Mouse (Mus musculus): ENCODE measurements around the gene Rps6ka6. TPM values are rescaled to one million over a fixed set of nuclear protein-coding genes. Genes with fewer than 3 reads are reported as not detected.

The Rps6ka6 gene
- 1 to 10 TPM; 5.5 to 5.6 TPM for total RNA-seq (2021)

GRCm38 (mm10) chrX:111537859-111538258 lies at the start of gene Rps6ka6:
Gene Rps6ka6 (minus strand): TSS chrX:111537959.
- no peak for DNase-seq (ENCODE audit: extremely low spot score in 1 of 2, low spot score in 1 of 2)

- DNase-seq (ENCODE audit: extremely low spot score in 1 of 2, low spot score in 1 of 2) = no peak
Measured at GRCm38 (mm10) chrX:111577044-111577443, 39.3 kb upstream of the Rps6ka6 start.

- no peak for DNase-seq (ENCODE audit: extremely low spot score in 1 of 2, low spot score in 1 of 2)
Measured at GRCm38 (mm10) chrX:111518206-111518605, 19.6 kb downstream of the Rps6ka6 start.

GRCm38 (mm10) chrX:111463565-111464093 lies 74.1 kb downstream of the Rps6ka6 start:
- DNase-seq (ENCODE audit: extremely low spot score in 1 of 2, low spot score in 1 of 2) = no peak

GRCm38 (mm10) chrX:111462833-111463564 lies 74.8 kb downstream of the Rps6ka6 start:
- peak; percentile 33 to 40 for DNase-seq (ENCODE audit: extremely low spot score in 1 of 2, low spot score in 1 of 2)

- DNase-seq (ENCODE audit: extremely low spot score in 1 of 2, low spot score in 1 of 2) = peak in 1 of 2 experiments; percentile 3
Measured at GRCm38 (mm10) chrX:111462495-111462832, 75.3 kb downstream of the Rps6ka6 start.

- no peak for DNase-seq (ENCODE audit: extremely low spot score in 1 of 2, low spot score in 1 of 2)
Measured at GRCm38 (mm10) chrX:111462092-111462491, 75.7 kb downstream of the Rps6ka6 start.

- no peak for DNase-seq (ENCODE audit: extremely low spot score in 1 of 2, low spot score in 1 of 2)
Measured at GRCm38 (mm10) chrX:111460166-111460565, 77.6 kb downstream of the Rps6ka6 start.

- no peak for DNase-seq (ENCODE audit: extremely low spot score in 1 of 2, low spot score in 1 of 2)
Measured at GRCm38 (mm10) chrX:111436571-111436970, 101.2 kb downstream of the Rps6ka6 start.

- no peak for DNase-seq (ENCODE audit: extremely low spot score in 1 of 2, low spot score in 1 of 2)
Measured at GRCm38 (mm10) chrX:111414775-111415174, 123.0 kb downstream of the Rps6ka6 start.

- no peak for DNase-seq (ENCODE audit: extremely low spot score in 1 of 2, low spot score in 1 of 2)
Measured at GRCm38 (mm10) chrX:111404816-111405215, 132.9 kb downstream of the Rps6ka6 start.

GRCm38 (mm10) chrX:111377020-111377419 lies 160.7 kb downstream of the Rps6ka6 start:
- DNase-seq (ENCODE audit: extremely low spot score in 1 of 2, low spot score in 1 of 2) = no peak

- DNase-seq (ENCODE audit: extremely low spot score in 1 of 2, low spot score in 1 of 2) = no peak
Measured at GRCm38 (mm10) chrX:111374177-111374576, 163.6 kb downstream of the Rps6ka6 start.

Other genes starting within 250 kb of the Rps6ka6 start
- 1 to 10 TPM; 2.7 to 4.1 TPM for gene Hdx, start 159.1 kb upstream of the Rps6ka6 start, total RNA-seq (2021)